Mouse (Mus musculus) midbrain, postnatal 0 days (tissue): Measurements from ENCODE around the gene Tnrc6a. TPM values are rescaled to one million over a fixed set of nuclear protein-coding genes. Genes with fewer than 3 reads are reported as not detected.
A peak's percentile ranks its signal among the peaks of the same experiment; 100 is the strongest.

Experiments used
- ATAC-seq: fragments of 200-750 bp; cut with Nextera tagmentation; 2 replicates; pipeline ENCODE4 v1.8.0; 2017; ENCODE audit warnings: moderate number of reproducible peaks, mild to moderate bottlenecking, moderate TSS enrichment, moderate library complexity; ENCODE audit not compliant: low FRiP score
- DNase-seq: peaks from one replicate; pipeline ENCODE4 v3.0.0-alpha.2; 2015; ENCODE audit warnings: low spot score
- H3K27ac ChIP-seq: fragments of 300-500 bp; sonication (generic); 2 replicates; pipeline ENCODE4 v1.5.1; 2014; ENCODE audit warnings: low read depth, mild to moderate bottlenecking, low read length, mixed read lengths
- H3K27me3 ChIP-seq: fragments of 300-500 bp; sonication (generic); 2 replicates; pipeline ENCODE4 v1.6.1; 2014; ENCODE audit warnings: low read length, control low read depth, mixed read lengths; ENCODE audit not compliant: insufficient read depth
- H3K36me3 ChIP-seq: fragments of 300-500 bp; sonication (generic); 2 replicates; pipeline ENCODE4 v1.6.1; 2014; ENCODE audit warnings: low read length, control low read depth, mixed read lengths; ENCODE audit not compliant: insufficient read depth
- H3K4me1 ChIP-seq: fragments of 300-500 bp; sonication (generic); 2 replicates; pipeline ENCODE4 v1.6.1; 2014; ENCODE audit warnings: mild to moderate bottlenecking, control low read depth, antibody characterized with exemption, low read length, mixed read lengths; ENCODE audit not compliant: insufficient read depth
- H3K4me2 ChIP-seq: fragments of 300-500 bp; sonication (generic); 2 replicates; pipeline ENCODE4 v1.6.1; 2014; ENCODE audit warnings: low read depth, mild to moderate bottlenecking, low read length, mixed read lengths; ENCODE audit not compliant: poor library complexity, severe bottlenecking
- H3K4me3 ChIP-seq: fragments of 300-500 bp; sonication (generic); 2 replicates; pipeline ENCODE4 v1.5.1; 2014; ENCODE audit warnings: low read depth, mild to moderate bottlenecking, low read length, moderate library complexity
- H3K9ac ChIP-seq: fragments of 300-500 bp; sonication (generic); replicated peaks from 2 replicates; pipeline ENCODE4 v1.6.1; 2014; ENCODE audit warnings: mild to moderate bottlenecking, low read length, moderate library complexity, mixed read lengths; ENCODE audit not compliant: poor library complexity, severe bottlenecking
- H3K9me3 ChIP-seq: fragments of 300-500 bp; sonication (generic); 2 replicates; pipeline ENCODE4 v1.6.1; 2016; ENCODE audit warnings: low read length, control low read depth
- CTCF ChIP-seq: IDR thresholded peaks from 2 replicates; pipeline ENCODE4 v1.5.1; 2016; ENCODE audit warnings: antibody characterized with exemption, mild to moderate bottlenecking
- WGBS: fragments of 180-500 bp; shearing (Covaris S2); extraction: QIAGEN DNeasy Blood & Tissue Kit; methylation state at CpG from one replicate; pipeline ENCODE4 v1.1.7; 2014; 5-methylcytosine and 5-hydroxymethylcytosine counted together
- polyA plus RNA-seq: library from polyadenylated mRNA; unstranded; fragments of >200 nt; fragmentation: Nextera tagmentation; extraction: Ambion mirVana; gene quantifications from 2 replicates; pipeline ENCODE4 v1.2.1, GENCODE M21; 2015
- total RNA-seq: library from RNA; depleted of rRNA; stranded (reverse); fragments of >200 nt; gene quantifications from 2 replicates; pipeline ENCODE4 v1.2.3, GENCODE M21; 2014

The Tnrc6a gene
- total and polyA plus RNA-seq, 2 experiments from 2014 or later = 53.2 to 73.9 TPM

DNA sequence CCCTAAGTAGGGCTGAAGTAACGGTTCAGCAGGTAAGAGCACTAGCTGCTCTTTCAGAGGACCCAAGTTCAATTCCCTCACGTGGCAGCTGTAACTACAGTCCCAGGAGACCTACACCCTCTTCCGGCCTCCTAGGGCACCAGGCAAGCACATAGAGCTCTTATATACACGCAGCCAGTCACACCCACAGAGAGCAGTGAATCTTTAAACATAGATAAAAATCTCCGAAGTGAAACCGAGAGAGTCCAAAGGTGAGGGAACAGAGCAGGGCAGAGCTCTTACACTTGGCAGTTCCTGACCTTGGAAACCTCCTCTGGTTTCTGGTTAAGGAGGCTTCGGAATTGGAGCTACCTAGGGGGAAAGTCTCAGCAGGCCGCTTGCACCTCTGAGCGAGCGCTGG, 75.0 kb downstream of the Tnrc6a start:
- Histone ChIP-seq H3K4me1 (no peaks in the 10 kb centered on the region), H3K4me2 (no peak overlapping the region), H3K9ac (no peak overlapping the region), H3K9me3 (no peaks in the 10 kb centered on the region), H3K36me3 (peaks cover 10% of the 10 kb centered on the region), H3K27me3 (no peaks in the 10 kb centered on the region), H3K4me3 (no peak overlapping the region), H3K27ac (no peak overlapping the region)
- no peak for TF ChIP-seq CTCF
- no peak for DNase-seq
- ATAC-seq = no peak
- WGBS = 77% methylated on average over 10 of the region's 10 CpGs

DNA sequence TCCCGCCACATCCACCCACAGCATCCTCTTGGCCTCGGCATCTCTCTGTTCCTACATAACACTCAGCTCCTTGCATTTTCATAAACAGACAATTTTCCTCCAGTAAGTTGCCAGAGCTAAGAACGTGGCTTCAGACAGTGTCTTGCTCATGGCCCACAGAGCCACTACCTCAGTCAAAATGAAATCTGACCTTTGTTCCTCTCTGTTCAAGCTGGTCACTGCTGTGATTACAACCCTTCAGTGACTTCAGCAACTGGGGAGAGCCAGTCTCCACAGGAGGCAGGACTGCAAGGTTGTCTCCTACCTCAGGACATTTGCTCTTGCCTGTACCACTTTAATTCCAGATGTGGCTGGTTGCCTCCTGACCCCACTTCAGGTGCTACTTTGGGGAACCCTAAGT, 75.5 kb downstream of the Tnrc6a start:
- TF ChIP-seq CTCF = no peak
- H3K4me3 ChIP-seq = no peak overlapping the region
- no peak overlapping the region for H3K4me2 ChIP-seq
- no peaks in the 10 kb centered on the region for H3K9me3 ChIP-seq
- DNase-seq (no peak), ATAC-seq (no peak)
- H3K36me3 ChIP-seq = peaks cover 10% of the 10 kb centered on the region
- no peak overlapping the region for H3K27ac ChIP-seq
- H3K27me3 ChIP-seq = no peaks in the 10 kb centered on the region
- 80% methylated on average over 3 of the region's 3 CpGs for WGBS
- no peaks in the 10 kb centered on the region for H3K4me1 ChIP-seq
- H3K9ac ChIP-seq = no peak overlapping the region

DNA sequence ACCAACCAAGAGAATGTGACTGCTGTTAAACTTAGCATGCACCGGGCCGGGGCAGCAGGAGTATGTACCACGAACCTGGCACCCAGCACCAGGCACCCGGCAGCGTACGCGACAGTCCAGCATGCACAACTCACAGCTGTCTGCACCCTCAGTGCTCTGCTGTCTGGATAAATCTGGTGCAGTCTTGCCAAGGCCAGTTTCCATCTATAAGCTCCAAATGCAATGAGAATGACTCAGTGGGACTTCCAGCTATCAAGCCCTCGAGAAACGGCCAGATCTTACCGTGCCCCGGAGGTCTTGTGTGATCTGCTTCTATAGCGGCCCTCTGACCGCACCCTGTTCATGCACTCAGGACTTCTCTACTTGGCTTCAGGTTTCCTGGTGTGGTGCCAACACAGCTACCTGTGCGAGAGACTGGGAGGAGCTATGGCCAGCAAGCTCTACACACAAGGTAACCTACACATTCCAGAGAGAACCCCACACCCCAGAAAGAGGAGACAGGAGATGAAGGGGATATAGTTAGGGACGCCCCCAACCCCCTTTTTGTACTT, 76.0 kb downstream of the Tnrc6a start:
- H3K4me1 ChIP-seq = no peaks in the 10 kb centered on the region
- DNase-seq = no peak
- no peak overlapping the region for H3K27ac ChIP-seq
- peaks cover 7% of the 10 kb centered on the region for H3K36me3 ChIP-seq
- no peak for ATAC-seq
- H3K27me3 ChIP-seq = no peaks in the 10 kb centered on the region
- H3K4me3 ChIP-seq = no peak overlapping the region
- 91% methylated on average over 15 of the region's 15 CpGs for WGBS
- no peak for TF ChIP-seq CTCF
- H3K9ac ChIP-seq = no peak overlapping the region
- no peaks in the 10 kb centered on the region for H3K9me3 ChIP-seq
- H3K4me2 ChIP-seq = no peak overlapping the region

DNA sequence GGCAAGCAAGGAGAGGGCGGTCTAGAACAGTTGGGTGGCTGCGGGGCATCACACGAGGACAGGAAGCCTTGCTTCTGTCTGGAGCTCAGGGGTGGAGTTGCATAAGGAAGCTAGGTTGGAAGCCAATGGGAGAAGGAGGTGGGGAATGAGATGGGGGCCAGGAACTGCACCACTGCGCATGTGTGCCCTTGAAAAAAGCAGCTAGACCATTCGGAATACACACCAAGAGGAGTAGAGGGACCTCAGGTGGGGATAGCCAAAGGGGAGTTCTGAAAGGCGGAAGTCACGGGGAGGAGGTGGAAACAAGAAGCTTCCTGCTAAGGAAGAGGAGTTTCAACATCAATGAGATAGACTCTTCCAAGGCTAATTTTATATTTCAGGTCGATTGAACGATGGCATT, 77.0 kb downstream of the Tnrc6a start:
- DNase-seq (no peak), ATAC-seq (no peak)
- Histone ChIP-seq H3K27ac (no peak overlapping the region), H3K4me1 (no peaks in the 10 kb centered on the region), H3K9ac (no peak overlapping the region), H3K9me3 (no peaks in the 10 kb centered on the region), H3K36me3 (no peaks in the 10 kb centered on the region), H3K4me2 (no peak overlapping the region), H3K27me3 (no peaks in the 10 kb centered on the region), H3K4me3 (no peak overlapping the region)
- no peak for TF ChIP-seq CTCF
- WGBS = 82% methylated on average over 9 of the region's 9 CpGs

DNA sequence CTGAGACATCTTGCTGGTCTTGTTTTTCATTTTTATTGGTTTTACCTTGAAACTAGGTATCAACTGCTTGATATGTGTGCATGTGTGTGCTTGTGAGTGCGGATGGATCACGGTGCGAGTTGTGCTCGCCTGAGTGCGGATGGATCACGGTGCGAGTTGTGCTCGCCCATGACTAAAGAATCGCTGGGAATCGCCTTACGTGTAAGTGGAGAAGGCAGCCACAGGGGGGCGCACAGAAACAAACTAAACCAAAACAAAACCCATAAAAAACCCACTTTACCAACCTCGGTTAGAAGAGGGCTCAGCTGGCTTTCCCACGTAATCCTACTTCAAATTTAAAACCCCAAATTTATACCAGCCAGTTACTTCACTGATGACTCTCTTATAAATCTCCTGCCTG, 81.6 kb downstream of the Tnrc6a start:
- TF ChIP-seq CTCF = peak; percentile 77
- no peak overlapping the region for H3K4me2 ChIP-seq
- no peaks in the 10 kb centered on the region for H3K9me3 ChIP-seq
- H3K4me1 ChIP-seq = no peaks in the 10 kb centered on the region
- H3K9ac ChIP-seq = no peak overlapping the region
- DNase-seq (peak; percentile 76), ATAC-seq (no peak)
- no peaks in the 10 kb centered on the region for H3K36me3 ChIP-seq
- no peak overlapping the region for H3K4me3 ChIP-seq
- H3K27me3 ChIP-seq = no peaks in the 10 kb centered on the region
- no peak overlapping the region for H3K27ac ChIP-seq
- WGBS = 32% methylated on average over 14 of the region's 14 CpGs

DNA sequence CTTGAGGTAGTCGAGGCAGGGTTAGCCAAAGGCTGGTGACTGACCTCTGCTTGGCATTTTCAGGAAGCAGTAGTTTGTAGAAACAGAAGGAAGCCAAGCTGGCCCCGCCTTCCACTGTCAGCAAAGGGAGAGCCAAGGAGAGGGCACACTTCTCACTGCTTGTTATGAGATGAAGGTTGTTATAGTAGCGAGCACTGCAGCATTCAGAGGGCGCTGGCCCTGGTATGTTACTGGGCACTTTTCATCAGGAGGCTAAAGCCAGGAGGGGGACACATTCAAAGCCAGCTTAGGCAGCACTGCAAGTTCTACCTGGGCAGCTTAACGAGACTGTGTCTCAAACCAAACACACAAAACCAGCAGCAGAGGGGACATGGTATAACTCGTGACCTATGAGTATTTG, 83.9 kb downstream of the Tnrc6a start:
- H3K9me3 ChIP-seq = no peaks in the 10 kb centered on the region
- DNase-seq = no peak
- TF ChIP-seq CTCF = no peak
- H3K27me3 ChIP-seq = no peaks in the 10 kb centered on the region
- no peak overlapping the region for H3K9ac ChIP-seq
- H3K4me1 ChIP-seq = no peaks in the 10 kb centered on the region
- ATAC-seq = no peak
- H3K27ac ChIP-seq = no peak overlapping the region
- 81% methylated on average over 6 of the region's 6 CpGs for WGBS
- H3K4me3 ChIP-seq = no peak overlapping the region
- no peaks in the 10 kb centered on the region for H3K36me3 ChIP-seq
- H3K4me2 ChIP-seq = no peak overlapping the region
